Mouse (Mus musculus) G1E (cell line): ENCODE measurements around the gene Vat1.

Experiments used
- CTCF ChIP-seq: IDR thresholded peaks from 2 replicates; pipeline ENCODE4 v1.5.1; 2012; ENCODE audit warnings: low read depth, low read length, inconsistent platforms, mixed read lengths
- GATA2 ChIP-seq: IDR thresholded peaks from 2 replicates; pipeline ENCODE4 v1.6.1; 2012; ENCODE audit warnings: low read depth, low read length, inconsistent platforms, borderline replicate concordance
- TAL1 ChIP-seq: conservative IDR thresholded peaks from 2 replicates; pipeline ENCODE4 v1.6.1; 2012; ENCODE audit warnings: low read depth, low read length, inconsistent platforms, mixed read lengths

GRCm38 (mm10) chr11:101507090-101507489 lies 41.1 kb upstream of the Vat1 start:
- no peak for TF ChIP-seq CTCF
- no peak for TF ChIP-seq GATA2
- TF ChIP-seq TAL1: no peak
